Comparison of ENCODE assay signal across 8 mouse cellular contexts in the genomic region with DNA sequence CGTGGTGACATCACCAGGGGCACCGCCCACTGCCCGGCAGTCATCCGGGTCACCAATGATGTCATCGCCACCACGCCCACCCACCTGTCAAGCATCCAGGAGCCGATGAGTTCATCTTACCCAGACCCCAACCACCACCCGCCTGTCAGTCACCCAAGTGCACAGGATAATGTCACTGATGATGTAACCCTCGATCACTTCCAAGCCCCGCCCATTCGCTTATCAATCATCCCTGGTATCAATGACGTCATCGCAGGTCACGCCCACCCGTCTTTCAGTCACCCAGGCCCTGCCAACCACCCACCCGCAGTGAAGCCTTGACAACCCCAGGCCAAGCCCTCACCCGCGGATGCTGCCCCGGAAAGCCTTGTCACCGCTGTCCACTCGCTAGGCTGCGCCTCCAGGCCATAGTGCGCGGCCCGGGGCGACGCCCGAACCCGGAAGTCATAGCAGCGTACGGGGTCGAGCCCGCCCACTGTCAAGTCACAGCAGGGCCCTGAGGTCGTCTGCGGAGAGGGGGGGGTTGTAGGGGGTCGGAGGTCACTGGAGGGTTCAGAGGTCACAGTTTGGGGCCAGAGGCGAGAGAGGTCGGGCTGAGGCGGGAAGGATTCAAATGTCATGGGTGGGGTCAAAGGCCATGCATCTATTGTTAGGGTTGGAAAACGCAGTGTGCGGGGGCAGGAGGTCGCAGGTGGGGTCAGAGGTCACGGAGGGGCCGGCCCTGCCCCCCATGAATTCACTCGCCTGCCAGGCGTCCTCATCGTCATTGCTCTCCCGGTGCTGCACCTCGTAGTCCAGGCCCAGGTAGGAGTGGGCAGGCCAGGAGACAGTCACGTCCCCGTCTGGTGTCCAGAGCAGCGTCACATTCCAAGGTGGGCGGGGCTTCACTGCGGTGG. TPM values are rescaled to one million over a fixed set of nuclear protein-coding genes. Genes with fewer than 3 reads are reported as not detected.
A peak's percentile ranks its signal among the peaks of the same experiment; 100 is the strongest.
DNase-seq lines count a peak whose midpoint lies in the region; ATAC-seq and TF ChIP-seq lines count a peak whose summit lies in the region.

No protein-coding gene starts in this region.

- peaks cover 44% of the 10 kb centered on the region for H3K9me3 ChIP-seq in lung, embryonic 14.5 days (ENCODE audit: low read depth, low read length)
- H3K9me3 ChIP-seq in forebrain, postnatal 0 days (ENCODE audit: low read length), result peaks cover 17% of the 10 kb centered on the region
- H3K9me3 ChIP-seq in intestine, embryonic 15.5 days, result peaks cover 17% of the 10 kb centered on the region
- peaks cover 26% of the 10 kb centered on the region for H3K9me3 ChIP-seq in limb, embryonic 15.5 days

- H3K36me3 ChIP-seq in lung, embryonic 14.5 days (ENCODE audit: insufficient read depth), result 0 out of 2 replicates have a peak, but pooled peaks cover 4% of the 10 kb centered on the region
- no peaks in the 10 kb centered on the region; the same call in 1 of the 2 replicates for H3K36me3 ChIP-seq in forebrain, postnatal 0 days (ENCODE audit: insufficient read depth)
- peaks cover 19% of the 10 kb centered on the region for H3K36me3 ChIP-seq in intestine, embryonic 15.5 days
- H3K36me3 ChIP-seq in limb, embryonic 15.5 days, result peaks cover 22% of the 10 kb centered on the region

- TF ChIP-seq CTCF in lung, embryonic 14.5 days (IDR thresholded peaks at IDR 0.05; ENCODE audit: low read depth), result no peak
- TF ChIP-seq CTCF in forebrain, postnatal 0 days (IDR thresholded peaks at IDR 0.05; ENCODE audit: low read depth), result no peak

- no peaks in the 10 kb centered on the region for H3K27me3 ChIP-seq in lung, embryonic 14.5 days (ENCODE audit: insufficient read depth, low read length)
- H3K27me3 ChIP-seq in forebrain, postnatal 0 days (ENCODE audit: insufficient read depth, low read length), result no peaks in the 10 kb centered on the region
- H3K27me3 ChIP-seq in intestine, embryonic 15.5 days (replicated peaks), result no peaks in the 10 kb centered on the region
- H3K27me3 ChIP-seq in limb, embryonic 15.5 days, result no peaks in the 10 kb centered on the region

- H3K27ac ChIP-seq in lung, embryonic 14.5 days (ENCODE audit: low read depth), result peak overlapping the region; percentile 94; the same call in 1 of the 2 replicates
- peak overlapping the region; percentile 97 for H3K27ac ChIP-seq in forebrain, postnatal 0 days (ENCODE audit: low read depth, low read length)
- H3K27ac ChIP-seq in intestine, embryonic 15.5 days, result peak overlapping the region; percentile 96
- H3K27ac ChIP-seq in limb, embryonic 15.5 days, result peak overlapping the region; percentile 98

- peak overlapping the region; percentile 59 for H3K4me3 ChIP-seq in lung, embryonic 14.5 days (ENCODE audit: low read depth, low read length)
- peak overlapping the region; percentile 60 for H3K4me3 ChIP-seq in forebrain, postnatal 0 days (ENCODE audit: low read depth, low read length)
- peak overlapping the region; percentile 66 for H3K4me3 ChIP-seq in intestine, embryonic 15.5 days (replicated peaks)
- peak overlapping the region; percentile 82 for H3K4me3 ChIP-seq in limb, embryonic 15.5 days

- 71% methylated on average over 54 of the region's 54 CpGs for WGBS in lung, embryonic 14.5 days
- 83% methylated on average over 54 of the region's 54 CpGs for WGBS in forebrain, postnatal 0 days
- 73% methylated on average over 54 of the region's 54 CpGs for WGBS in intestine, embryonic 15.5 days
- WGBS in limb, embryonic 15.5 days, result 75% methylated on average over 54 of the region's 54 CpGs

- no peaks in the 10 kb centered on the region for H3K4me1 ChIP-seq in lung, embryonic 14.5 days (ENCODE audit: insufficient read depth)
- no peaks in the 10 kb centered on the region for H3K4me1 ChIP-seq in forebrain, postnatal 0 days (ENCODE audit: insufficient read depth)
- H3K4me1 ChIP-seq in intestine, embryonic 15.5 days (replicated peaks), result no peaks in the 10 kb centered on the region
- H3K4me1 ChIP-seq in limb, embryonic 15.5 days, result peaks cover 3% of the 10 kb centered on the region; the same call in 1 of the 2 replicates

- ATAC-seq in lung, embryonic 14.5 days (ENCODE audit: insufficient read depth), result no peak
- ATAC-seq in forebrain, postnatal 0 days, result no peak
- peak; percentile 2 for ATAC-seq in intestine, embryonic 15.5 days
- ATAC-seq in limb, embryonic 15.5 days (ENCODE audit: insufficient number of reproducible peaks, low FRiP score, low TSS enrichment, low read depth), result no peak
- no peak for ATAC-seq in inflammation-experienced regulatory T-cells, adult 6 months

- H3K4me2 ChIP-seq in lung, embryonic 14.5 days, result peak overlapping the region; percentile 58; the same call in 1 of the 2 replicates
- peak overlapping the region; percentile 51 for H3K4me2 ChIP-seq in forebrain, postnatal 0 days (ENCODE audit: low read depth)
- peak overlapping the region; percentile 50 for H3K4me2 ChIP-seq in intestine, embryonic 15.5 days (replicated peaks)
- peak overlapping the region; percentile 47 for H3K4me2 ChIP-seq in limb, embryonic 15.5 days

- no peak for DNase-seq in lung, embryonic 14.5 days
- no peak for DNase-seq in lung, postnatal 25 days (ENCODE audit: low spot score)
- DNase-seq in adrenal gland, postnatal 14 days, result peak; percentile 31
- DNase-seq in forebrain, postnatal 0 days, result no peak
- DNase-seq in retina, embryonic 14.5 days (ENCODE audit: low spot score), result peak; percentile 1

- no peak overlapping the region for H3K9ac ChIP-seq in lung, embryonic 14.5 days
- H3K9ac ChIP-seq in forebrain, postnatal 0 days, result no peak overlapping the region
- no peak overlapping the region for H3K9ac ChIP-seq in intestine, embryonic 15.5 days
- no peak overlapping the region for H3K9ac ChIP-seq in limb, embryonic 15.5 days

RNA-seq across cellular contexts. Expression of gene Crlf2, which starts 2.9 kb away (rescaled TPM):
- 10.7 and 10.9 TPM in 2 replicates for polyA plus RNA-seq in lung, embryonic 14.5 days (2014; fragmentation: Nextera tagmentation; extraction: Ambion mirVana)
- 22.9 and 27.6 TPM in 2 replicates for total RNA-seq in adrenal gland, postnatal 14 days (2021)
- total RNA-seq in forebrain, postnatal 0 days (2014; rRNA removed), result 19.5 and 19.9 TPM in 2 replicates
- polyA plus RNA-seq in forebrain, postnatal 0 days (2015; fragmentation: Nextera tagmentation; extraction: Ambion mirVana), result 23.8 and 25.1 TPM in 2 replicates
- polyA plus RNA-seq in intestine, embryonic 15.5 days (2015; fragmentation: Nextera tagmentation; extraction: Ambion mirVana), result 12.3 and 14.1 TPM in 2 replicates
- polyA plus RNA-seq in limb, embryonic 15.5 days (2015; fragmentation: Nextera tagmentation; extraction: Ambion mirVana), result 13.9 and 16.6 TPM in 2 replicates
- 10 to 100 TPM in 1 of 3 experiments, 1 to 10 TPM in 2; 4.5 to 10.3 (median 7.9) TPM for polyA plus RNA-seq in inflammation-experienced regulatory T-cells, adult 6 months (2017; shearing (Covaris generic))

Comparison
In these comparisons a context has a peak if more than half of its experiments do, and no peak if none do; other contexts are left out.
1. DNase-seq: peak in adrenal gland, postnatal 14 days (single experiment) and retina, embryonic 14.5 days (single experiment); none in lung, embryonic 14.5 days (single experiment), lung, postnatal 25 days (single experiment) and forebrain, postnatal 0 days (single experiment).
2. Peak in every context shown above with its lines, with median percentiles within 50 percentile points of each other: H3K27ac ChIP-seq, H3K4me2 ChIP-seq and H3K4me3 ChIP-seq.